Mouse (Mus musculus) stomach, embryonic 16.5 days (tissue): ENCODE measurements around the gene Serpina3m. TPM values are rescaled to one million over a fixed set of nuclear protein-coding genes. Genes with fewer than 3 reads are reported as not detected.
"Not testable (repeated sequence)": the region's sequence is repeated elsewhere in the genome, so short reads cannot be mapped to it uniquely, and the experiment has no call there.

ENCODE experiments used
- ATAC-seq: fragments of 200-750 bp; cut with Nextera tagmentation; 2 replicates; pipeline ENCODE4 v1.8.0; 2017; ENCODE audit warnings: moderate number of reproducible peaks, moderate TSS enrichment; ENCODE audit not compliant: insufficient read depth, low FRiP score
- H3K27ac ChIP-seq: fragments of 300-500 bp; sonication (generic); 2 replicates; pipeline ENCODE4 v1.5.1; 2014; ENCODE audit warnings: low read length
- H3K27me3 ChIP-seq: fragments of 300-500 bp; sonication (generic); 2 replicates; pipeline ENCODE4 v1.6.1; 2014; ENCODE audit warnings: low read length, control low read depth, mixed read lengths; ENCODE audit not compliant: control insufficient read depth, insufficient read depth
- H3K36me3 ChIP-seq: fragments of 300-500 bp; sonication (generic); 2 replicates; pipeline ENCODE4 v1.6.1; 2014; ENCODE audit warnings: low read length; ENCODE audit not compliant: control insufficient read depth, insufficient read depth
- H3K4me1 ChIP-seq: fragments of 300-500 bp; sonication (generic); 2 replicates; pipeline ENCODE4 v1.6.1; 2014; ENCODE audit warnings: low read length, control low read depth, mixed read lengths; ENCODE audit not compliant: control insufficient read depth, insufficient read depth
- H3K4me2 ChIP-seq: fragments of 300-500 bp; sonication (generic); 2 replicates; pipeline ENCODE4 v1.6.1; 2014; ENCODE audit warnings: low read depth, low read length, mixed read lengths
- H3K4me3 ChIP-seq: fragments of 300-500 bp; sonication (generic); replicated peaks from 2 replicates; pipeline ENCODE4 v1.5.1; 2014; ENCODE audit warnings: mild to moderate bottlenecking, low read length
- H3K9ac ChIP-seq: fragments of 300-500 bp; sonication (generic); 2 replicates; pipeline ENCODE4 v1.6.1; 2014; ENCODE audit warnings: low read length
- H3K9me3 ChIP-seq: fragments of 300-500 bp; sonication (generic); replicated peaks from 2 replicates; pipeline ENCODE4 v1.6.1; 2016; ENCODE audit warnings: low read length, control low read depth; ENCODE audit not compliant: control insufficient read depth
- WGBS: fragments of 180-500 bp; shearing (Covaris S2); extraction: QIAGEN DNeasy Blood & Tissue Kit; methylation state at CpG from one replicate; pipeline ENCODE4 v1.1.7; 2014; 5-methylcytosine and 5-hydroxymethylcytosine counted together
- polyA plus RNA-seq: library from polyadenylated mRNA; unstranded; fragments of >200 nt; fragmentation: Nextera tagmentation; extraction: Ambion mirVana; gene quantifications from 2 replicates; pipeline ENCODE4 v1.2.1, GENCODE M21; 2015

Serpina3m gene
- polyA plus RNA-seq, 1 experiment from 2014 or later: not detected

DNA sequence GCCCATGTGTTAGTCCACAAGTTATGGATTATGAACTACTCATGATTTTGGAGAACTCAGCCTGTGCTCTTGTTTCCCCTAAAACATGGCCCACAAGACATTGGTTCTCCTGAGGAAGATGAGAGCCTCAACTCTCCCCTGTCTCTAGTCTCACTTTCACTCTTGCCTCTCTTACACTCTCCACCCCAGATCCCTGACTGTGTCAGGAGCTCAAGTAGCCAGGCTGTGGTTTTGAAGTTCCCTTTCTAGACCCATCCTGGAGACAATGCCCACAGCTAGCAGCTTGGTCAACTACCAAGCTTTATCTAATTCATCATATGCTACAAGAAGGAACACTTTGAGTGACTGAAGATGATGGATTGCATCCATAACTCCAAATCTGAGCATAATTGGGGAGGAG, 4.2 kb downstream of the Serpina3m start:
- H3K9ac ChIP-seq, H3K4me3 ChIP-seq, ATAC-seq: not testable (repeated sequence)

DNA sequence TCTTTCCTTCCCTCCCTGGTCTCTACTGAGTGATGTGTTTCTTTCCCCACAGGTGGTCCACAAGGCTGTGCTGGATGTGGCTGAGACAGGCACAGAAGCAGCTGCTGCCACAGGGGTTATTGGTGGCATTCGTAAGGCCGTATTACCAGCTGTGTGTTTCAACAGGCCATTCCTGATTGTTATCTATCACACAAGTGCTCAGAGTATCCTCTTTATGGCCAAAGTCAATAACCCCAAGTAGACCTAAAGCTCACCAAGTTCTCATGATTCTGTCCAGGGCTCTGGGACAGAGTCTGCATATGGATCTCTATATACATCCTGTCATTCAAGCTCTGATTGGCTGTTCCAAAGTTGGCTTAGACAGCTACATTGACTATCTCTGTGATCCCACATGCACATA, 6.9 kb downstream of the Serpina3m start:
- Histone ChIP-seq H3K27me3 (no peaks in the 10 kb centered on the region), H3K4me3 (no peak overlapping the region), H3K4me1 (no peaks in the 10 kb centered on the region), H3K27ac (no peak overlapping the region), H3K36me3 (no peaks in the 10 kb centered on the region), H3K9ac (no peak overlapping the region), H3K4me2 (no peak overlapping the region), H3K9me3 (no peaks in the 10 kb centered on the region)
- ATAC-seq: no peak
- 75% methylated on average over 2 of the region's 2 CpGs for WGBS

More for the DNA sequence above, 4.2 kb downstream of the Serpina3m start:
- H3K27me3 ChIP-seq, H3K9me3 ChIP-seq, H3K36me3 ChIP-seq, H3K4me2 ChIP-seq, H3K4me1 ChIP-seq, H3K27ac ChIP-seq: not testable (repeated sequence)

DNA sequence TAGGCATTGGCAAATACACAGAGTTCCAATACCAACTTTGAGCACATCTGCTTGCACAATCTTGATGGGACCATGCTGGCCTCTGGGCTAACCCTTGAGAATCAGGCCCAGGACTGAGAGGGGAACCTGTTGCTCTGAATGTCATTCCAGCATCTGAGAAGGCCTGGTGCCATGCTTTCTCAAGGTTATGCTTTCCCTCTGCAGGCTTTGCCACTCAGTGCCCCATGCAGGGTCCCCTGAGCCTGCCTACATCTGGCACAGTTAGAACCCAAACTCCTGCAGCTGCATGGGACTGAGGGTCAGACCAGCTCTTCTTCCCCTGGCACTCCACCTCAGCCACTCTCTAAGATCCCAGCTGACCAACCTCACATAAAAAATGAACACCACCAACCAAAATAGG, 7.4 kb downstream of the Serpina3m start:
- Histone ChIP-seq H3K4me3 (no peak overlapping the region), H3K27ac (no peak overlapping the region), H3K27me3 (no peaks in the 10 kb centered on the region), H3K9ac (no peak overlapping the region), H3K4me2 (no peak overlapping the region), H3K9me3 (no peaks in the 10 kb centered on the region), H3K4me1 (no peaks in the 10 kb centered on the region), H3K36me3 (no peaks in the 10 kb centered on the region)
- ATAC-seq: no peak

DNA sequence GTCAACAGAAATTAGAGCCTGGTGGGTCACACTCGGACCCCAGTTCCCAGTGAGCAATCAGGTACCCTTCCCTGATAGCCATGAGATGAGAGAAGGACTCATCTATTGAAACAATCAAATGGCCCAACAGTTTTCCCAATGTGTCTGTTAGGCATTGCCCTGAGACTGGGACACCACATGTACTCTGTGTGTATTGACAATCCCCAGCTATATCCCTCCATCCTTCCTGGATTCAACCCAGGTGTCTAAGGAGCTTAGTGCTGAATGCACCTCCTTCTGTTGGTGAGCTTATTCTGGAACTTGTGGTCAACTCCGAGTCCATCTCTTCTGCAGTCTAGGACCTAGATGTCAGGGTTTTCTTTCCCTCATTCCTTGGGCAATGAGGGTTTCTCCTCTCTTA, 8.8 kb downstream of the Serpina3m start:
- Histone ChIP-seq H3K36me3 (no peaks in the 10 kb centered on the region), H3K9ac (no peak overlapping the region), H3K9me3 (no peaks in the 10 kb centered on the region), H3K4me2 (no peak overlapping the region), H3K27me3 (no peaks in the 10 kb centered on the region), H3K4me1 (no peaks in the 10 kb centered on the region), H3K27ac (no peak overlapping the region), H3K4me3 (no peak overlapping the region)
- ATAC-seq: no peak
- WGBS: 75% methylated on average over 2 of the region's 2 CpGs

DNA sequence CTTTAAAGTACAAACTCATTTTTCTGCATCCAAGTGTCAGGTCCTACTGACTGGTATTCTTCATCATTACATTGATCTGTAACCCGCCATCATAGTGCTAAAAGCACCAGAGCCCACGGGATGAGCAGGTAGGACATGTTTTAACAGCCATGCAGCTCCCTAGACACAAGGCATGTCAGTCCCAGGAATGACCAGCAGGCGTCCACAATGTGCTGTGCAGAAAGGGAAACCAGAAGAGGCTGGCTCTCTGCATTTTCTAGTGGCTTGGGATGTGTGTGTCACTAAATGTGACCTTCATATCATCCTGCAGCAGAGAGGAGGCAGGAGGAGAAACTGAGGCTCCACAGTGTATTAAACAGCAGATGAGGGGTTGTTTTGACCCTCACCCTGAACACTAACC, 13.5 kb downstream of the Serpina3m start:
- not testable (repeated sequence) for H3K27me3 ChIP-seq, H3K36me3 ChIP-seq, H3K4me1 ChIP-seq, H3K9me3 ChIP-seq, H3K9ac ChIP-seq, H3K4me2 ChIP-seq, H3K4me3 ChIP-seq, ATAC-seq, H3K27ac ChIP-seq
- 24% methylated on average over 3 of the region's 3 CpGs for WGBS

DNA sequence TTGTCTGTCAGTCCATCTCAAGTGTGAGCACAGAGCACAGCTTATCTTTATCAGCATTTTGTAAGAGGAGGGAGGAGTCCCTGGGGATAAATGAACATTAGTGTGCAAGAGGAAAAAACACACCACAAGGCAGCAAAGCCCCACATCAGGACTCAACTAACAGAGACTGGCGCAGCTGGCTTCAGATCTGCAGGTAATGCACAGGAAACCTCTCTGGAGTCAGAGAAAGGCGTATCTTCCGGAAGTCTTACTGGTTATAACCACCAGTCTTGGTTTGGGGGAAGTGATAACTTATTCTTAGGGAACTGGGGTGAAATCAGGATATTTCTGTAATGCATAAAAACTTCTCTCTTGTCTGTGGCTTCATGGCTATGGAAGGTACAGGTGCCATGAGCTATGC, 17.7 kb downstream of the Serpina3m start:
- Histone ChIP-seq H3K9ac (no peak overlapping the region), H3K36me3 (no peaks in the 10 kb centered on the region), H3K27ac (no peak overlapping the region), H3K4me2 (no peak overlapping the region), H3K27me3 (no peaks in the 10 kb centered on the region), H3K4me3 (no peak overlapping the region), H3K4me1 (no peaks in the 10 kb centered on the region), H3K9me3 (no peaks in the 10 kb centered on the region)
- 82% methylated on average over 3 of the region's 3 CpGs for WGBS
- ATAC-seq: no peak

DNA sequence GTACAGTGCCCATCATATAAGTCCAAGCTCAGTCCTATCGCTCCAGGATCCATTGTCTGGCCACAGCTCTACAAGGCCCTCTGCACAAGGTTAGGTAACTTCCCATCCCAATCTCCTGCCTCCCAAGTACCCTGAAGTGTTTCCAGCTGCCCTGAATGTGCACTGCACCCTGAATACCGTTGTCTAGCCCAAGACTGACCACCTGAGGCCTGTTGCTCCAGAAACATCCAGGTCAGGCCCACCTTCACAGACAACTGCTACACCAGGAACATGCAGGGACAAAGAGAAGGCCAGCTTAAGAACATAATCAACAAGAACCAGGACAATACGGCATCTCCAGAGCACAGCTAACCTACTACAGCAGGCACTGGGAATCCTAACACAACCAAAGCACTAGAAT, 31.7 kb downstream of the Serpina3m start:
- Histone ChIP-seq H3K4me2 (no peak overlapping the region), H3K4me1 (no peaks in the 10 kb centered on the region), H3K36me3 (no peaks in the 10 kb centered on the region), H3K27me3 (no peaks in the 10 kb centered on the region), H3K27ac (no peak overlapping the region), H3K9me3 (no peaks in the 10 kb centered on the region), H3K4me3 (no peak overlapping the region), H3K9ac (no peak overlapping the region)
- no peak for ATAC-seq
- WGBS: 81% methylated on average over 3 of the region's 3 CpGs

DNA sequence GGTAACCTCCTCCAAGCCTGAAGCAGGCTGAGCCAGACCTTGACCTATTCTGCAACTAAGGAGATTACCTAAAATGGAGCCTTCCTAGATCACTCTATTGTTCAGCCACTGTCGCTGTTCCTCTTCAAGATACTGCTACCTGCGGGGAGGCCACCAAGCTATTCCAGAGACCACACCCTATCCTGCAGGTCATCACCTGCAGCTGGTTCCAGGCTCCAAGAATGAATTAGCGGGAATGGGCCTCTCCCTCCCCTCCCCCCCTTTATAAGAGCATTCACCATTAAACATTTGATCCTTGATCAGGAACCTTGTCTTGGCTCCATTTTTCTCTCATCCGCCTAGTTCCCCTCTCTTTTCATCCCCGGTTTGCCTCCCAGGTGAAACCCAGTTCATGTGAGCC, 38.9 kb downstream of the Serpina3m start:
- H3K36me3 ChIP-seq, H3K4me3 ChIP-seq, H3K27ac ChIP-seq, H3K9ac ChIP-seq, H3K9me3 ChIP-seq, H3K27me3 ChIP-seq, H3K4me1 ChIP-seq, ATAC-seq, H3K4me2 ChIP-seq: not testable (repeated sequence)
- 70% methylated on average over 5 of the region's 5 CpGs for WGBS

DNA sequence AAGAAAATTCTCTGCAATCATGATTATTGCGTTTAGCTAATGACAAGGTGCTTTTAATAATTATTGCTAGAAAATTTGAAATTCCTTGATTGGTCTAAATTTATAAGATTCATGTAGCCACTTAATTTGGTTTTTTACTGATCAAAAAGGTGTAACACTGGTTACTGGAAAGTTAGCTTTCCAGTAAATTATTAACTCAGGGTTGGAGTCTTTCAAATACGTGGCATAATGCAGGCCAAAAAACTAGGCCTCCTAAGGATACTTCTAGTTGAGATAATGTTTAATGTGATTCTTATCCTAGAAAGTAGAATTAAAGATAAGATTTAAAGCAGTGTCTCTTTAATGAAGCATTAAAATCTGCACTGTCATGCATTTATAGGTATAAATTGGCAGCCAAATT, 40.1 kb downstream of the Serpina3m start:
- H3K4me3 ChIP-seq, H3K9ac ChIP-seq, H3K36me3 ChIP-seq, H3K4me1 ChIP-seq, H3K9me3 ChIP-seq, H3K4me2 ChIP-seq, H3K27ac ChIP-seq, H3K27me3 ChIP-seq, ATAC-seq: not testable (repeated sequence)
- WGBS: 62% methylated on average over 2 of the region's 2 CpGs

DNA sequence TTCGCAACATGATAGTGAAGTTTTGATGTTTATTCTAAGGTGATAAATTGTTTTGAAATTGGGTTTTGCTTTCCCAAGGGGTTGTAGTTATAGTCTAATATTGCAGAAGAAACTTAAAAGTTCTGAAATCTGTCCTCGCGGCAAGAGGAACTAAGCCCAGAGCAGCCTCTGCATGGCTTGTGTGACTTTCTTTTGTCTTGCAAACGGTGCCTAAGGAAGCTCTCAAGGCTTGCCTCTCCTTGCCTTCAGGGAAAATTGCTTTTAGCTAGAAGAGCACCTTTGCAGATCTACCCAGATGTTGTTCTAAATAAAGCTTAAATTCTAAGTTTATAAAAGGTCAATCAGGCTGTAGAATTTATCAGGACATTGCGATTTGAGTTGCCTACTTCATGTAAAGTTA, 40.5 kb downstream of the Serpina3m start:
- not testable (repeated sequence) for H3K4me2 ChIP-seq, H3K4me1 ChIP-seq, H3K4me3 ChIP-seq, H3K27ac ChIP-seq, H3K36me3 ChIP-seq, H3K9ac ChIP-seq, H3K9me3 ChIP-seq, ATAC-seq, H3K27me3 ChIP-seq
- WGBS: 47% methylated on average over 5 of the region's 5 CpGs
